Mouse (Mus musculus) myocyte (in vitro differentiated cells): ENCODE data around the gene Frmd4a.

Experiments
- CEBPB ChIP-seq: IDR thresholded peaks from 2 replicates; pipeline ENCODE4 v1.6.1; 2011; ENCODE audit warnings: mild to moderate bottlenecking, moderate library complexity; ENCODE audit not compliant: poor library complexity, insufficient read depth, severe bottlenecking
- E2F4 ChIP-seq: IDR thresholded peaks from one replicate; pipeline ENCODE4 v1.6.1; 2011; ENCODE audit warnings: mild to moderate bottlenecking, control low read depth, moderate library complexity; ENCODE audit not compliant: insufficient read depth
- MAX ChIP-seq: IDR thresholded peaks from one replicate; pipeline ENCODE4 v1.6.1; 2011; ENCODE audit warnings: low read depth, mild to moderate bottlenecking, control low read depth
- POLR2A ChIP-seq: IDR thresholded peaks from one replicate; pipeline ENCODE4 v1.6.1; 2011; ENCODE audit warnings: low read depth, mild to moderate bottlenecking, control low read depth, moderate library complexity; ENCODE audit not compliant: insufficient read length

- no peak for TF ChIP-seq POLR2A
- no peak for TF ChIP-seq E2F4
- no peak for TF ChIP-seq MAX
- TF ChIP-seq CEBPB, result no peak
Observed at GRCm38 (mm10) chr2:4293726-4294125, 276.2 kb downstream of the Frmd4a start.
